Mouse (Mus musculus) stomach, embryonic 15.5 days (tissue): ENCODE measurements around the gene Lama5. TPM values are rescaled to one million over a fixed set of nuclear protein-coding genes. Genes with fewer than 3 reads are reported as not detected.

Experiments
- ATAC-seq: fragments of 200-750 bp; cut with Nextera tagmentation; 2 replicates; pipeline ENCODE4 v1.8.0; 2017; ENCODE audit warnings: low read depth, moderate number of reproducible peaks, moderate TSS enrichment; ENCODE audit not compliant: insufficient read depth, low FRiP score
- H3K27ac ChIP-seq: fragments of 300-500 bp; sonication (generic); 2 replicates; pipeline ENCODE4 v1.5.1; 2015; ENCODE audit warnings: mild to moderate bottlenecking, inconsistent platforms
- H3K27me3 ChIP-seq: fragments of 300-500 bp; sonication (generic); replicated peaks from 2 replicates; pipeline ENCODE4 v1.6.1; 2015; ENCODE audit warnings: inconsistent platforms
- H3K36me3 ChIP-seq: fragments of 300-500 bp; sonication (generic); 2 replicates; pipeline ENCODE4 v1.6.1; 2015; ENCODE audit warnings: inconsistent platforms
- H3K4me1 ChIP-seq: fragments of 300-500 bp; sonication (generic); 2 replicates; pipeline ENCODE4 v1.6.1; 2015; ENCODE audit warnings: inconsistent platforms
- H3K4me2 ChIP-seq: fragments of 300-500 bp; sonication (generic); 2 replicates; pipeline ENCODE4 v1.6.1; 2015; ENCODE audit warnings: mild to moderate bottlenecking, inconsistent platforms
- H3K4me3 ChIP-seq: fragments of 300-500 bp; sonication (generic); replicated peaks from 2 replicates; pipeline ENCODE4 v1.5.1; 2015; ENCODE audit warnings: inconsistent platforms
- H3K9ac ChIP-seq: fragments of 300-500 bp; sonication (generic); 2 replicates; pipeline ENCODE4 v1.6.1; 2015; ENCODE audit warnings: inconsistent platforms
- H3K9me3 ChIP-seq: fragments of 300-500 bp; sonication (generic); 2 replicates; pipeline ENCODE4 v1.6.1; 2016; ENCODE audit warnings: inconsistent platforms
- WGBS: fragments of 180-500 bp; shearing (Covaris S2); methylation state at CpG from one replicate; pipeline ENCODE4 v1.1.7; 2015; 5-methylcytosine and 5-hydroxymethylcytosine counted together
- polyA plus RNA-seq: library from polyadenylated mRNA; unstranded; fragments of >200 nt; fragmentation: Nextera tagmentation; extraction: Ambion mirVana; gene quantifications from 2 replicates; pipeline ENCODE4 v1.2.1, GENCODE M21; 2015

Gene Lama5
- polyA plus RNA-seq, 1 experiment from 2014 or later, result 45.6 TPM

GRCm38 (mm10) chr2:180219145-180219943 is 6.3 kb downstream of the Lama5 start:
- no peak for ATAC-seq
- Histone ChIP-seq H3K27ac (peak overlapping the region; percentile 36; the same call in 1 of the 2 replicates), H3K4me3 (no peak overlapping the region), H3K4me1 (peaks cover 82% of the 10 kb centered on the region), H3K9ac (no peak overlapping the region), H3K36me3 (no peaks in the 10 kb centered on the region), H3K27me3 (no peaks in the 10 kb centered on the region), H3K9me3 (no peaks in the 10 kb centered on the region), H3K4me2 (no peak overlapping the region)
- whole genome bisulfite sequencing, result 83% methylated on average over 15 of the region's 15 CpGs

- no peaks in the 10 kb centered on the region for H3K27me3 ChIP-seq
- WGBS, result 45% methylated on average over 5 of the region's 5 CpGs
- peak overlapping the region; percentile 45; the same call in 1 of the 2 replicates for H3K27ac ChIP-seq
- H3K9ac ChIP-seq, result no peak overlapping the region
- H3K4me2 ChIP-seq, result no peak overlapping the region
- no peak for ATAC-seq
- no peaks in the 10 kb centered on the region for H3K9me3 ChIP-seq
- H3K4me3 ChIP-seq, result no peak overlapping the region
- no peaks in the 10 kb centered on the region for H3K36me3 ChIP-seq
- H3K4me1 ChIP-seq, result peaks cover 80% of the 10 kb centered on the region
Observed at GRCm38 (mm10) chr2:180218677-180219076, 7.0 kb downstream of the Lama5 start.

- ATAC-seq, result no peak
- Histone ChIP-seq H3K4me2 (no peak overlapping the region), H3K36me3 (no peaks in the 10 kb centered on the region), H3K9ac (no peak overlapping the region), H3K9me3 (no peaks in the 10 kb centered on the region), H3K4me3 (no peak overlapping the region), H3K27ac (0 out of 2 replicates have a peak overlapping the region, but pooled peaks have one; percentile 45), H3K4me1 (peaks cover 75% of the 10 kb centered on the region), H3K27me3 (no peaks in the 10 kb centered on the region)
- 57% methylated on average over 3 of the region's 3 CpGs for WGBS
Observed at GRCm38 (mm10) chr2:180218241-180218640, 7.4 kb downstream of the Lama5 start.

- no peak for ATAC-seq
- H3K27me3 ChIP-seq, result no peaks in the 10 kb centered on the region
- H3K36me3 ChIP-seq, result no peaks in the 10 kb centered on the region
- WGBS, result 83% methylated on average over 8 of the region's 8 CpGs
- no peak overlapping the region for H3K4me3 ChIP-seq
- no peaks in the 10 kb centered on the region for H3K9me3 ChIP-seq
- no peak overlapping the region for H3K9ac ChIP-seq
- H3K27ac ChIP-seq, result 0 out of 2 replicates have a peak overlapping the region, but pooled peaks have one; percentile 45
- no peak overlapping the region for H3K4me2 ChIP-seq
- peaks cover 69% of the 10 kb centered on the region for H3K4me1 ChIP-seq
Observed at GRCm38 (mm10) chr2:180217587-180217986, 8.1 kb downstream of the Lama5 start.

- peaks cover 62% of the 10 kb centered on the region for H3K4me1 ChIP-seq
- no peak overlapping the region for H3K9ac ChIP-seq
- WGBS, result 24% methylated on average over 5 of the region's 5 CpGs
Observed at GRCm38 (mm10) chr2:180216921-180217320, 8.7 kb downstream of the Lama5 start.

GRCm38 (mm10) chr2:180215951-180216350 is 9.7 kb downstream of the Lama5 start:
- no peak overlapping the region for H3K9ac ChIP-seq
- no peaks in the 10 kb centered on the region for H3K9me3 ChIP-seq
- no peak overlapping the region for H3K4me2 ChIP-seq
- peak overlapping the region; percentile 49 for H3K27ac ChIP-seq
- no peaks in the 10 kb centered on the region for H3K36me3 ChIP-seq
- no peaks in the 10 kb centered on the region for H3K27me3 ChIP-seq
- H3K4me3 ChIP-seq, result no peak overlapping the region
- ATAC-seq, result peak; percentile 9; the same call in 1 of the 2 replicates
- peaks cover 55% of the 10 kb centered on the region for H3K4me1 ChIP-seq
- WGBS, result 59% methylated on average over 6 of the region's 6 CpGs

More at GRCm38 (mm10) chr2:180216921-180217320, 8.7 kb downstream of the Lama5 start:
- Histone ChIP-seq H3K27ac (no peak overlapping the region), H3K4me2 (no peak overlapping the region), H3K27me3 (no peaks in the 10 kb centered on the region), H3K9me3 (no peaks in the 10 kb centered on the region), H3K4me3 (no peak overlapping the region), H3K36me3 (no peaks in the 10 kb centered on the region)
- no peak for ATAC-seq

GRCm38 (mm10) chr2:180215011-180215461 is 10.6 kb downstream of the Lama5 start:
- no peak for ATAC-seq
- H3K9ac ChIP-seq, result no peak overlapping the region
- H3K4me3 ChIP-seq, result no peak overlapping the region
- peaks cover 49% of the 10 kb centered on the region for H3K4me1 ChIP-seq
- peak overlapping the region; percentile 49 for H3K27ac ChIP-seq
- no peaks in the 10 kb centered on the region for H3K9me3 ChIP-seq
- H3K4me2 ChIP-seq, result peak overlapping the region; percentile 16; the same call in 1 of the 2 replicates
- H3K36me3 ChIP-seq, result no peaks in the 10 kb centered on the region
- no peaks in the 10 kb centered on the region for H3K27me3 ChIP-seq
- 30% methylated on average over 8 of the region's 8 CpGs for WGBS

- Histone ChIP-seq H3K9ac (no peak overlapping the region), H3K27me3 (no peaks in the 10 kb centered on the region), H3K4me3 (no peak overlapping the region), H3K4me2 (0 out of 2 replicates have a peak overlapping the region, but pooled peaks have one; percentile 16), H3K27ac (peak overlapping the region; percentile 49), H3K4me1 (peaks cover 45% of the 10 kb centered on the region), H3K36me3 (no peaks in the 10 kb centered on the region), H3K9me3 (no peaks in the 10 kb centered on the region)
- no peak for ATAC-seq
- 50% methylated on average over 4 of the region's 4 CpGs for WGBS
Observed at GRCm38 (mm10) chr2:180214352-180214978, 11.2 kb downstream of the Lama5 start.

GRCm38 (mm10) chr2:180212255-180212654 is 13.4 kb downstream of the Lama5 start:
- Histone ChIP-seq H3K9ac (no peak overlapping the region), H3K4me2 (no peak overlapping the region), H3K36me3 (no peaks in the 10 kb centered on the region), H3K9me3 (no peaks in the 10 kb centered on the region), H3K27me3 (no peaks in the 10 kb centered on the region), H3K4me1 (peaks cover 31% of the 10 kb centered on the region), H3K27ac (no peak overlapping the region), H3K4me3 (no peak overlapping the region)
- WGBS, result 84% methylated on average over 3 of the region's 3 CpGs
- no peak for ATAC-seq

- ATAC-seq, result no peak
- Histone ChIP-seq H3K9me3 (no peaks in the 10 kb centered on the region), H3K36me3 (peaks cover 9% of the 10 kb centered on the region; the same call in 1 of the 2 replicates), H3K9ac (no peak overlapping the region), H3K4me2 (no peak overlapping the region), H3K4me1 (no peaks in the 10 kb centered on the region), H3K4me3 (no peak overlapping the region), H3K27me3 (no peaks in the 10 kb centered on the region), H3K27ac (no peak overlapping the region)
- WGBS, result 94% methylated on average over 1 of the region's 1 CpGs
Observed at GRCm38 (mm10) chr2:180208976-180209375, 16.7 kb downstream of the Lama5 start.

- no peak overlapping the region for H3K4me3 ChIP-seq
- H3K27me3 ChIP-seq, result no peaks in the 10 kb centered on the region
- no peak overlapping the region for H3K4me2 ChIP-seq
- 64% methylated on average over 7 of the region's 7 CpGs for WGBS
- 0 out of 2 replicates have a peak overlapping the region, but pooled peaks have one; percentile 8 for H3K27ac ChIP-seq
- no peak overlapping the region for H3K9ac ChIP-seq
- no peaks in the 10 kb centered on the region for H3K4me1 ChIP-seq
- H3K9me3 ChIP-seq, result no peaks in the 10 kb centered on the region
- peak; percentile 13; the same call in 1 of the 2 replicates for ATAC-seq
- H3K36me3 ChIP-seq, result peaks cover 9% of the 10 kb centered on the region; the same call in 1 of the 2 replicates
Observed at GRCm38 (mm10) chr2:180207840-180208239, 17.8 kb downstream of the Lama5 start.

GRCm38 (mm10) chr2:180205956-180206280 is 19.7 kb downstream of the Lama5 start:
- H3K4me3 ChIP-seq, result no peak overlapping the region
- no peak overlapping the region for H3K9ac ChIP-seq
- no peak for ATAC-seq
- WGBS, result 92% methylated on average over 2 of the region's 2 CpGs
- 0 out of 2 replicates have a peak, but pooled peaks cover 2% of the 10 kb centered on the region for H3K4me1 ChIP-seq
- H3K27me3 ChIP-seq, result no peaks in the 10 kb centered on the region
- H3K36me3 ChIP-seq, result peaks cover 23% of the 10 kb centered on the region; the same call in 1 of the 2 replicates
- H3K9me3 ChIP-seq, result no peaks in the 10 kb centered on the region
- H3K27ac ChIP-seq, result no peak overlapping the region
- no peak overlapping the region for H3K4me2 ChIP-seq
